Mouse (Mus musculus) ovary, adult 18-20 months (tissue): ENCODE results near the gene Gm8108.
"Not testable (repeated sequence)": the region's sequence is repeated elsewhere in the genome, so short reads cannot be mapped to it uniquely, and the experiment has no call there.

ENCODE experiments used
- DNase-seq: peaks from one replicate; pipeline ENCODE4 v3.0.0; 2022; ENCODE audit warnings: low spot score, mixed read lengths

The Gm8108 gene

DNA sequence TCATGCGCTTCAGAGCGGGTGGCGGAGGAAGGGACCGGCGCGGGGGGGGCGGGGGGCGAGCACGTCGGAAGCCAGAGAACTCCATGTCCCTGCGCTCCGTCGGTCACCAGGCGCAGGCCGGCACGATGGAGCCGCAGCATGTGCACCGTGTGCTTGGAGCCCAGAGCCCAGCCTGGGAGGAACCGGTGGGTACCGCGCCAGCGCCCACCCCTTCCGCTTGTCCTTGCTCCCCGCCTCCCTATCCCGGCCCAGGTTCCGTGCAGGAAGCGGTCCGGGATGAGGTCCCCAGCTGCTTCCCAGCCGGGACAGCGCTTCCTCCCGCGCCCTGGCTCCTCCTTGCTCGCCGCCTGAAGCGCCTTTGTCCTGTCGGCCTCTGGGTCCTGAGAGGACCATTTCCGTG lies at the start of gene Gm8108:
TSS of gene Gm8108 (plus strand) at position 101 of the 400 bp plus-strand sequence.
- DNase-seq, result not testable (repeated sequence)

DNA sequence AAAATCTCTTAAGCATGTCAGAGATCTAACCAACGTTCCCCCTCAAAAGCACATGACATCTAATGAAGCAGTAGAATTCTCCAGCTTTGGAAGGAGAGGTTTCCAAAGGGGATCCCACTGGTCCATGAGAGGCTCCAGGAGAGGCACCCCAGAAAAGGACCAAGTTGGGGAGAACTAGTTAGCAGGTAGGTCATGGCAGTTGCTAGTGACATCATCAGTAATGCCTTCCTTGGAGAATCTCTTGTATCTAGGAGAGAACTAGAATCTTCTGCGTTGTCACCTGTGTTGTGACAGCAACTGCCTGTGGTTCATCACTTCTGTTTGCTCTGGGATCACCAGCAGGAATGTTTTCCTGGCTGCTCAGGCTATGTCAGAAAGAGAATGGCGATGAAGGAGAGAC lies 26.5 kb upstream of the Gm8108 start, which contains the start of gene Gm3115:
TSS of gene Gm3115 (plus strand) at position 301 of the 400 bp plus-strand sequence.
- not testable (repeated sequence) for DNase-seq

DNA sequence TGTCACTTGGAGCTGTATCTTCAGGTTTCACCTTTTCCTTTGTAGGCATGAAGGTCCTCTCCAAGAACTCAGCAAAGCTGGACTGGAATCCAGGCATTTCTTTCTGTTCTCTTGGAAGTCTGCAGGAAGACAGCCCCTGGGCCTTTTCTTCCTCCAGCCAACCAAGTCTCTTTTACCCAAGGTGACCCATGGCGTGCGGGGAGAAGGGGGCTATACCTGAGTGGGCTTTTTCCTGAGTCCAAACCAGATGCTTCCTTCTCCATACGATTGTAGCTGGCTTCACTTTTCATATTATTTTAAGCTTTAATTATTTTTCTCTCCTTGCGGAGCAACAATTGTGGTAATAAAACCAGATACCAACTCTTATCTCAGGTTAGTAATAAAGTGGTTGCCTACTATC lies 31.3 kb downstream of the Gm8108 start:
- DNase-seq, result not testable (repeated sequence)

DNA sequence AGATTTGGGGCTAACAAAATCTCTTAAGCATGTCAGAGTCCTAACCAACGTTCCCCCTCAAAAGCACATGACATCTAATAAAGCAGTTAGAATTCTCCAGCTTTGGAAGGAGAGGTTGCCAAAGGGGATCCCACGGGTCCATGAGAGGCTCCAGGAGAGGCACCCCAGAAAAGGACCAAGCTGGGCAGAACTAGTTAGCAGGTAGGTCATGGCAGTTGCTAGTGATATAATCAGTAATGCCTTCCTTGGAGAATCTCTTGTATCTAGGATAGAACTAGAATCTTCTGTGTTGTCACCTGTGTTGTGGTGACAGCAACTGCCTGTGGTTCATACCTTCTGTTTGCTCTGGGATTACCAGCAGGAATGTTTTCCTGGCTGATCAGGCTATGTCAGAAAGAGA lies 54.4 kb downstream of the Gm8108 start, which contains the start of gene Gm3127:
TSS of gene Gm3127 (plus strand) at position 301 of the 400 bp plus-strand sequence.
- not testable (repeated sequence) for DNase-seq

DNA sequence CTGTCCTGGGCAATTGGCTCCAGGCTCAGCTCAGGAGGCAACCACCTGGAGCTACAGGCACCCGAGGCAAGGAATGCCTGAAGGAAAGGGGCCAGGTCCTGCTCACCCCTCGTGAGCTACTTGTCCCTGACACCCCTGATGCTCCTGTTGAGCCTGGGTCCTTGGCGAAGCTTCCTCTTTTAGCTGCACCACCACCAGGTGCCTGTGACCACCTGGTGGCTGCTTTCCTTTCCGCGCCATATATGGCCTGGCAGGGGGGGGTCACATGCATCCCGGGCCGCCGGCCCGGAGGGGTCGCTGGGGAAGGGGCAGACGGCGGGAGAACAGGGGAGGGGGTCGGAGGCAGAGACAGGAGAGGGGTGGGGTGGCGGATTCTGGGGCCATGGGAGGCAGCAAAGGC lies 71.7 kb downstream of the Gm8108 start:
- not testable (repeated sequence) for DNase-seq
